25 mouse cellular contexts compared by ENCODE assay signal in genomic region chr7:90070267-90070666, GRCm38 (mm10). TPM values are rescaled to one million over a fixed set of nuclear protein-coding genes. Genes with fewer than 3 reads are reported as not detected.
DNase-seq lines count a peak whose midpoint lies in the region; ATAC-seq lines count a peak whose summit lies in the region.
"Had no signal": no experiment of that assay in that cellular context is flagged by ENCODE, and none has a peak within 500 bp of the region (broad histone marks: within the 10 kb centered on the region; RNA-seq: fewer than 3 reads in every experiment).

No protein-coding gene starts in this region.

- H3K9me3 ChIP-seq in liver, embryonic 12.5 days (replicated peaks), result no peaks in the 10 kb centered on the region
- H3K9me3 ChIP-seq: embryonic facial prominence, embryonic 15.5 days; forebrain, embryonic 10.5 days; G1E; heart, embryonic 13.5 days; hindbrain, embryonic 15.5 days had no signal

- H3K27ac ChIP-seq in liver, embryonic 12.5 days, result peak overlapping the region; percentile 46
- H3K27ac ChIP-seq: embryonic facial prominence, embryonic 15.5 days; forebrain, embryonic 10.5 days; gastrocnemius, adult 2 months; heart, embryonic 13.5 days; hindbrain, embryonic 15.5 days had no signal

- peak; percentile 81 for ATAC-seq in frontal cortex, adult (ENCODE audit: low TSS enrichment)
- ATAC-seq in liver, embryonic 12.5 days, result no peak
- ATAC-seq in megakaryocyte-erythroid progenitor cell, adult 5-6 weeks (replicated peaks; ENCODE audit: low FRiP score, low TSS enrichment, poor library complexity, severe bottlenecking), result no peak
- ATAC-seq: forebrain, embryonic 14.5 days had no signal

- no peak overlapping the region for H3K4me2 ChIP-seq in liver, embryonic 12.5 days
- H3K4me2 ChIP-seq: embryonic facial prominence, embryonic 15.5 days; heart, embryonic 13.5 days; hindbrain, embryonic 15.5 days had no signal

- H3K4me1 ChIP-seq in liver, embryonic 12.5 days, result peaks cover 73% of the 10 kb centered on the region
- H3K4me1 ChIP-seq: embryonic facial prominence, embryonic 15.5 days; hindbrain, embryonic 15.5 days had no signal

- H3K4me3 ChIP-seq in liver, embryonic 12.5 days, result no peak overlapping the region
- H3K4me3 ChIP-seq: embryonic facial prominence, embryonic 15.5 days; erythroblast, embryonic 14.5 days; forebrain, embryonic 10.5 days; gastrocnemius, adult 2 months; heart, embryonic 13.5 days; hindbrain, embryonic 15.5 days had no signal

- 85% methylated on average over 7 of the region's 7 CpGs for WGBS in liver, embryonic 12.5 days (ENCODE audit: insufficient replicate concordance)

- DNase-seq in frontal cortex, postnatal 25 days (ENCODE audit: low spot score in 2 of 2), result no peak
- no peak for DNase-seq in liver
- peak; percentile 10 for DNase-seq in right cerebral cortex, postnatal 25 days
- no peak for DNase-seq in right cerebral cortex, postnatal 4 days
- no peak for DNase-seq in gastrocnemius, adult 8-10 months (ENCODE audit: low spot score in 2 of 2)
- DNase-seq: adrenal gland, adult 8-10 months; adrenal gland, postnatal 36 days; B cell, adult 2 months; cerebellum, adult 18-20 months; cerebellum, adult 9-11 months; embryo, embryonic 11 days; gastrocnemius, adult 2 months; gastrocnemius, postnatal 36 days; heart, adult 11 months; heart, postnatal 36 days had no signal

- H3K9ac ChIP-seq in liver, embryonic 12.5 days, result no peak overlapping the region
- H3K9ac ChIP-seq: embryonic facial prominence, embryonic 15.5 days; heart, embryonic 13.5 days; hindbrain, embryonic 15.5 days had no signal

- H3K36me3 ChIP-seq in liver, embryonic 12.5 days, result no peaks in the 10 kb centered on the region
- H3K36me3 ChIP-seq: embryonic facial prominence, embryonic 15.5 days; forebrain, embryonic 10.5 days; G1E; heart, embryonic 13.5 days; hindbrain, embryonic 15.5 days had no signal

- H3K27me3 ChIP-seq in liver, embryonic 12.5 days (replicated peaks), result no peaks in the 10 kb centered on the region
- H3K27me3 ChIP-seq: embryonic facial prominence, embryonic 15.5 days; heart, embryonic 13.5 days; hindbrain, embryonic 15.5 days had no signal

RNA-seq across cellular contexts. Expression of gene Picalm, which starts 59.7 kb away (rescaled TPM):
- 71.1 and 73.2 TPM in 2 replicates for polyA plus RNA-seq in liver, embryonic 12.5 days (2016; fragmentation: Nextera tagmentation; extraction: Ambion mirVana)
- total RNA-seq in megakaryocyte-erythroid progenitor cell, adult 5-6 weeks (2014; fragmentation: Nextera tagmentation), result 282 and 330 TPM in 2 replicates
- 338 and 342 TPM in 2 replicates for total RNA-seq in megakaryocyte-erythroid progenitor cell, adult 5-6 weeks (2017)
- 10 to 100 TPM; 64.1 to 79.4 (median 77.9) TPM for total RNA-seq in gastrocnemius, adult 8-10 months (2022)
